Mouse (Mus musculus) kidney, adult 9 months (tissue): Measurements from ENCODE around the gene Tuba1b.
"Not testable (repeated sequence)": the region's sequence is repeated elsewhere in the genome, so short reads cannot be mapped to it uniquely, and the experiment has no call there.

Experiments used
- DNase-seq: peaks from one replicate; pipeline ENCODE4 v3.0.0; 2022

Gene Tuba1b

DNA sequence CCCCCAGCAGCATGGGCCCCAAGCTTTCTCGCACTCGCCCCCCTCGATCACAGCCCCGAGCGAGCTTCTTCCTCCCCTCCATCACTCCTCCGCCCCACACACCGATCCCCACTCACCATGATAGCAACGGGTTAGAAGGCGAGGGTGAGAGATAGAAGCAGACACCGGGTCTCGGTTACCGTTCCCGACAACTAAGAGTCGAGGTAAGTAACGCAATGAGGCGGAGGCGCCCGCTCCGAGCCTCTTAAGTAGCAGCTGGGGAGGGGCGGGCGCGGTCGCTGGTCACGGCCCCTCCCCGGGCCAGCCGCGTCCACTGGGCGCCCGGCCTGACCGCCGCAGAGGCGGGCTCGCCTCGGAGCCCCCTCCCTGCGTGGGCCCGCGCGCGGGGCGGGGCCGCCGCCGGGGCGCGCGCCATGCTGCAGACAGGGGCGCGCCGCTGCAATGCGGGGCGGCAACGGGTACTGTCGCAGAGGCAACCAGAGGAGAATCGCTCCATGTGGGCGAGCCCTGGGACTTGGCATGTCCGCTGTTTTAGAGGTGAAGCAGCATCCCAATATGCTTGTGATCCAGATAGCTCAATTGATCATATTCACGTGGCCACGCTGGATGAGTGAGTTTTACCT lies at the start of gene Tuba1b:
Gene Tuba1b (minus strand): TSS at position 349 of the 623 bp plus-strand sequence.
- DNase-seq = peak; percentile 92

GRCm38 (mm10) chr15:98983431-98984081 lies 49.2 kb upstream of the Tuba1b start:
- no peak for DNase-seq

DNA sequence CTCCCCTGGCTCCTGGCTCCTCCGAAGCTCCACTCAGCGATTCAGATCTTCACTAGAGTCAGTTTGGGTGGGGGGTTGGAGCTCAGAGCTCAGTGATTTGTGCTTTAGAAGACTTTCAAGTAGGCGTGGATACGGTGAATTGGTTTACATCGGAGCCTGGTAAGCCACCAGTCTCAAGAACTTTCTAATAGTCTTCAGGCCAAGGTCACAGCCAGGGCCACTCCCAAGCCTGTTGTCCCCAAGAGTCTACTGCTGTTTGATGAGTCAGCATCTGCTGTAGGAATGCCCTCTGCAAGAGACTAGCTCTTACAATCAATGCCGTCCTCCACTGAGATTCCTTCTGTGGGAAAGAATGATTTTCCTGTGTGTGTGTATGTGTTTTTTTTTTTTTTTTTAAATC lies 47.7 kb upstream of the Tuba1b start:
- no peak for DNase-seq

- DNase-seq = no peak
Observed at GRCm38 (mm10) chr15:98980012-98980614, 45.7 kb upstream of the Tuba1b start.

- DNase-seq = no peak
Observed at GRCm38 (mm10) chr15:98978409-98979172, 44.2 kb upstream of the Tuba1b start.

- peak; percentile 92 for DNase-seq
Observed at GRCm38 (mm10) chr15:98977759-98978408, 43.5 kb upstream of the Tuba1b start.

DNA sequence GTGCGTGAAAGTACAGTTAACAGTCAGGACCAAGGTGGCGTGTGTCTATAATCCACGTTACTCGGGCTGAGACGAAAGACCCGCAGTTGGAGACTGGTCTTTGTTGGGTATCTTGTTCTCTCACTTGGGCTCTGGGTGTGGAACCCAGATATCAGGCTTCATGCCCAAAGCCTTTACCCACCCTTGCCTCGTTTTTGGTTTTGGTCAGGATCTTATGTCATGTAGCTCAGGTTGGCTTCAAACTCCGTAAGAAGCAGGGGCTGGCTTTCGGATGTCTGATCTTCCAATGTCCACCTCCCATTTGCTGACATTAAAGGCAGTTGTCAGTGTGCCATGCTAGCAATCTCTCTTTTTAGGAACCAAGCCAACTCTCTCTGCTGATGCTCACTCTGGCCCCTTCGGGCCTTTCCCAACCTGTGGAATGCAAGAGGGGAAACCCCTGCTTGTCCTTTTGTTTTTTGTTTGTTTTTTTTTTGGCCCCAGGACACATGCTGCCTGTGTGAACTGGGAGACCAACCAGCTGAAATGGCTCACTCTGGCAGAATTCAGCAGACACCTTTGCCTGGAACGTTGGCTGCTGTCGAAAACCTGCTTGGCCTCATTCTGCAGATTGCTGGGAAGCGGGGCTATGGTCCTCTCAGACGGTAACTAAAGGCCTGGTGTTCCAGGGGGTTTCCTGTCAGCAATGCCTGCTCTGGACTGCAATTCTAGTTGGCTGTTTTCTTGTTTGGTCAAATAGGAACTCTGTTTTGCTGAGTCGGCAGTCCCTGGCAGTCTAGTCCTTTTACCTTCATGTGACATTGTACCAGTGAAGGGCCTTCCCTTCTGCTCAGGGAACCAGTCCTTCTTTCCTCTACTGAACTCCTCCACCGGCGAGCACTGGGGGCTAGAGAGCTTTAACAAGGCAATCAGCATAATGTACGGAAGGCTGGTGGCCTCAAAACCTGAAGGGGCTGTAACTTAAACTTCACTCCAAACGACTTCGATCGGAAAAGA lies 42.7 kb upstream of the Tuba1b start:
- peak; percentile 54 for DNase-seq

- DNase-seq = peak; percentile 60
Observed at GRCm38 (mm10) chr15:98973015-98973614, 38.8 kb upstream of the Tuba1b start.

- DNase-seq = not testable (repeated sequence)
Observed at GRCm38 (mm10) chr15:98971576-98972320, 37.4 kb upstream of the Tuba1b start.

DNA sequence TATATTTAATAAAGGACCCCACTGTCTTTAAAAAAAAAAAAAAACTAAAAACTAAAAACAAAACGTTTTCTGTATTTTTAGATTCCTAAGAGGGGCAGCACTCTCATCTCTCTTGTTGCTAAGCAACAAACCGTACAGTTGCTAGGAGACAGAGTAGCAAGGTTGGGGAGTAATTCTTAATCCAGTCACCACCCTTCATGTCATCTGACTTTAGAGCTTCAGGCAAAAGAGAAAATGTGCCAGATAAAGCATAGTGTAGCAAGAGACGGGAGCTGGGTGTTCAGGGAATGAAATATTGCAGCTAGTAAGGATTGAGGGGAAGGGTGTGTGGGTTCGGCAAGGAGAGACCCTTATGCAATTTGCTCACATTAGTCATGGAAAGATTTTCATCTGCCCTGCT lies 36.7 kb upstream of the Tuba1b start:
- no peak for DNase-seq

DNA sequence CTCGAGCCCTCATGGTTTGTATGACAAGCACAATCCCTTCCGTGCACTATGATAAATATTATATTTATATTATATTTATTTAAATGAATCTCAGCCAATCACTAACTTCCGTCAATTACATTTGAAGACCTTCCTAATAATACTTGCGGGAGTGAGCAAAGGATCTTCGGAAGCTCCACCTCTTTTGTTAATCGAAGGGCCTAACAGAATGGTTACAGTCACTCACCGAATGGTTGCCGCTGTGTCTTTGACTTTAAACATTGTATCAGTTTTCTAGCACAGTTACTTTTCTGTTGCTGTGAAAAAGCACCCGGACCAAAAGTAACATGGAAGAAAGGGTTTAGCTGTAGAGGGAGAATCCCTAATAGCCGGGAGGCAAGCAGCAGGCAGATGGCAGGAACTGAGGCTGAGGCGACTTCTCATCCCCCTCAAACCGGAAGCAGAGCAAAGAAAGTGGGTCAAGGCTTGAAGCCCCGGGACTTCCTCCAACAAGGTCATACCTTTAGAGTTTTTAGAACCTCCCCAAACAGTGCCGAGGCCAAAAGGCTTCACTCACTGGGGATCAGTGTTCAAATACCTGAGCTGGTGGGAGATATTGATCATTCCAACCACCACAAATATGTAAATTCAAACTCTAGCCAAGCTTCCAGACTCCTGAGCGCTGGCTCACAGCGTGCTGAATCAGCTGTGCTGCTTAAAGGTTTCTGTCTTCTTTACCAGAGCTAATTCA lies 35.2 kb upstream of the Tuba1b start:
- DNase-seq = no peak

DNA sequence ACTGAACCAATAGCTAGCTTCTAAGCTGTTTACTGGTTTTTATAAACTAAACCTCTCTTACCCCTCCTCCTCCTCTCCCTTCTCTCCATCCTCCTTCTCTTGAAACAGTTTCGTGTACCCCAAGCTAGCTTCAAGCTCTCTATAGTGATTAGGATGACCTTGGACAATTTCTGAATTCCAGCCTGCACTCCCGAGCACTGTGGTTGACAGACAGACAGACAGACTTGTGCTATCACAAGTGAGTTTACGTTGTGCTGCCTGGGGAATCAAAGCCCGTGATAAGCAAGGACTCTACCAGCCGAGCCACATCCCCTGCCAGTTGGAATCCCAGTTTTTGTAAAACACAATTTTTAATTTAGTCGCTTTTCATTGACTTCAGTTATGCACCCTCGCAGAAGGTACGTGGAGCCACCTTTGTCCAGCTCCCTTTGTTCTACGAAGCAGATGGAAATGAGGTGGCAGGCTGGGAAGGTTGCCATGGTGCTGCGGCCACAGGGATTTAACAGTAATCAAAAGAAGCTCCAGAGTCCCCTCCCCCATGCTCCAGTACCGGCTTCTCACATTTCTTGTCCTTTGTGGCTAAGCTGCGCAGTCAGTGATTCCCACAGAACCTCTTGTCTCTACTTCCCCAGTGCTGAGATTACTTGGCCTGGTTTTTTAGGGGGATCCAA lies 34.5 kb upstream of the Tuba1b start:
- no peak for DNase-seq

GRCm38 (mm10) chr15:98959531-98959930 lies 25.2 kb upstream of the Tuba1b start:
- DNase-seq = no peak

- DNase-seq = no peak
Observed at GRCm38 (mm10) chr15:98958901-98959420, 24.6 kb upstream of the Tuba1b start.

DNA sequence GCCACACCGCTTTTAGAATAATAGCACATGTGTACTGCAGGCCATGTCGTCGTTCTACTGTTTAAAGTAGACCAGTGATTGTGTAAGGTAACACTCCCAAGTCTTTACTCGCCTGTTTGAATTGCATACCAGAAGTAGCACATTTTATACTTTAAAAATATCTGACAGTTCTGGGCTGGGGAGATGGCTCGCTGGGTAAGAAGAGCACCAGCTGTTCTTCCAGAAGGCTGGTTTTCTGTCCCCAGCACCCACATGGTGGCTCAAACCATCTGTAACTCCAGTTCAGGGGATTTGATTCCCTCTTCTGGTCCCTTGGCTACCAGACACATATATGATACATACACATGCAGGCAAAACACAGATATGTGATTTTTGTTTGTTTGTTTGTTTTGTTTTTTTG lies 23.1 kb upstream of the Tuba1b start:
- no peak for DNase-seq

GRCm38 (mm10) chr15:98956000-98956399 lies 21.6 kb upstream of the Tuba1b start:
- no peak for DNase-seq

DNA sequence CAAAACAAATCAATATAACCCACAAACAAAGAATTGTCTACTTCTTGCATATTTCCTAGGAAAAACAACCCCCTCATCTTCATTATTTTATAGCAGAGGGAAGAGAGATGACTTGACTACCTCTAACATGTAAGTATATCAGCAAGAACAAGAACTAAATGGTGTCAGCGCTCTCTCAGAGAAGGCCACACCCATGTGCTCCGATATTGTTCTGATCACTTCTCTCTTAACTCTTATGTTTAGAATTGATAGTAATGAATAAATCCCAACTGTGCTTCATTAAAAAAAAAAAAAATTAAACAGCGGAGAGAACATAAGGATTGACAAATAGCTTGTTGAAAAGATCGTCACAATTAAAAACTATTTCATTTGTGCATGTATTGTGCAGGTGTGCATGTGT lies 21.0 kb upstream of the Tuba1b start:
- DNase-seq = no peak

- DNase-seq = no peak
Observed at GRCm38 (mm10) chr15:98954425-98955253, 20.3 kb upstream of the Tuba1b start.
